Mouse (Mus musculus) spleen, adult 2 months (tissue): ENCODE measurements around the gene H2-DMb2.

Source experiments
- CTCF ChIP-seq: fragments of 200-500 bp; IDR thresholded peaks from 2 replicates; pipeline ENCODE4 v1.5.1; 2011; ENCODE audit warnings: mild to moderate bottlenecking, inconsistent platforms; ENCODE audit not compliant: insufficient read depth, insufficient read length, insufficient replicate concordance; ENCODE audit errors: extremely low read depth
- POLR2A ChIP-seq: fragments of 200-500 bp; IDR thresholded peaks from 2 replicates; pipeline ENCODE4 v1.6.1; 2011; ENCODE audit warnings: low read depth, low read length, inconsistent platforms

GRCm38 (mm10) chr17:34117421-34118112 lies 25.5 kb upstream of the H2-DMb2 start:
- TF ChIP-seq CTCF: no peak
- TF ChIP-seq POLR2A: no peak
